Mouse (Mus musculus) NIH3T3 (cell line): ENCODE data around the gene Wsb2.
"Not testable (repeated sequence)": the region's sequence is repeated elsewhere in the genome, so short reads cannot be mapped to it uniquely, and the experiment has no call there.

ENCODE experiments used
- DNase-seq: peaks from one replicate; pipeline ENCODE4 v3.0.0-alpha.2; 2012; ENCODE audit warnings: low read depth

The Wsb2 gene

GRCm38 (mm10) chr5:117356365-117357128 is 557 bp upstream of the Wsb2 start:
- peak; percentile 63 for DNase-seq

GRCm38 (mm10) chr5:117357478-117358247 is 559 bp downstream of the Wsb2 start:
- DNase-seq: peak; percentile 28

- peak; percentile 33 for DNase-seq
These were observed 1.1 kb downstream of the Wsb2 start for GRCm38 (mm10) chr5:117358248-117358630.

- peak; percentile 80 for DNase-seq
These were observed 1.6 kb downstream of the Wsb2 start for GRCm38 (mm10) chr5:117358725-117359124.

- DNase-seq: peak; percentile 28
These were observed 2.6 kb downstream of the Wsb2 start for GRCm38 (mm10) chr5:117359497-117360227.

- no peak for DNase-seq
These were observed 3.1 kb downstream of the Wsb2 start for GRCm38 (mm10) chr5:117360228-117360515.

GRCm38 (mm10) chr5:117360631-117361541 is 3.8 kb downstream of the Wsb2 start:
- no peak for DNase-seq

- DNase-seq: no peak
These were observed 4.5 kb downstream of the Wsb2 start for GRCm38 (mm10) chr5:117361590-117361989.

GRCm38 (mm10) chr5:117363066-117363782 is 6.1 kb downstream of the Wsb2 start:
- DNase-seq: peak; percentile 83

- no peak for DNase-seq
These were observed 7.7 kb downstream of the Wsb2 start for GRCm38 (mm10) chr5:117364821-117365220.

- DNase-seq: no peak
These were observed 8.9 kb downstream of the Wsb2 start for GRCm38 (mm10) chr5:117365904-117366561.

- no peak for DNase-seq
These were observed 10.1 kb downstream of the Wsb2 start for GRCm38 (mm10) chr5:117367206-117367605.

GRCm38 (mm10) chr5:117370592-117370991 is 13.5 kb downstream of the Wsb2 start:
- no peak for DNase-seq

- DNase-seq: no peak
These were observed 16.3 kb downstream of the Wsb2 start for GRCm38 (mm10) chr5:117373418-117373817.

GRCm38 (mm10) chr5:117374372-117375049 is 17.4 kb downstream of the Wsb2 start:
- no peak for DNase-seq

GRCm38 (mm10) chr5:117376331-117376761 is 19.2 kb downstream of the Wsb2 start:
- no peak for DNase-seq

- not testable (repeated sequence) for DNase-seq
These were observed 20.6 kb downstream of the Wsb2 start for GRCm38 (mm10) chr5:117377731-117378130.

- no peak for DNase-seq
These were observed 23.1 kb downstream of the Wsb2 start for GRCm38 (mm10) chr5:117380199-117380598.

GRCm38 (mm10) chr5:117381785-117382184 is 24.7 kb downstream of the Wsb2 start:
- DNase-seq: no peak

- DNase-seq: no peak
These were observed 26.1 kb downstream of the Wsb2 start for GRCm38 (mm10) chr5:117383198-117383597.
